Mouse (Mus musculus): ENCODE data around the gene Atg13. TPM values are rescaled to one million over a fixed set of nuclear protein-coding genes. Genes with fewer than 3 reads are reported as not detected.

Atg13 gene
- total and polyA plus RNA-seq, 2 experiments = 10.3 to 33.6 TPM

- H3K27ac ChIP-seq (replicated peaks; ENCODE audit: insufficient read depth, low read depth, low read length) = no peak overlapping the region
Measured at GRCm38 (mm10) chr2:91670038-91670437, 40.3 kb downstream of the Atg13 start.

GRCm38 (mm10) chr2:91669326-91669725, 41.0 kb downstream of the Atg13 start:
- WGBS = 97% methylated on average over 8 of the region's 8 CpGs
- TF ChIP-seq POLR2A (IDR thresholded peaks at IDR 0.05; ENCODE audit: extremely low read depth, insufficient read depth, low read length) = no peak
- no peak for TF ChIP-seq CTCF (IDR thresholded peaks at IDR 0.05; ENCODE audit: low read depth, low read length)

More at GRCm38 (mm10) chr2:91670038-91670437, 40.3 kb downstream of the Atg13 start:
- H3K36me3 ChIP-seq (ENCODE audit: control insufficient read depth, insufficient read depth, low read length) = peaks cover 14% of the 10 kb centered on the region
- 76% methylated on average over 6 of the region's 6 CpGs for WGBS
- H3K9ac ChIP-seq (ENCODE audit: low read depth, low read length) = no peak overlapping the region
- no peak for TF ChIP-seq CTCF (IDR thresholded peaks at IDR 0.05; ENCODE audit: low read depth, low read length)
- no peaks in the 10 kb centered on the region for H3K27me3 ChIP-seq (ENCODE audit: control insufficient read depth, insufficient read depth, low read length)
- no peaks in the 10 kb centered on the region for H3K79me2 ChIP-seq (ENCODE audit: control insufficient read depth, insufficient read depth, low read length)
- H3K4me1 ChIP-seq (ENCODE audit: control insufficient read depth, insufficient read depth, low read length) = no peaks in the 10 kb centered on the region
- H3K4me3 ChIP-seq (ENCODE audit: insufficient read depth, low read depth, low read length) = no peak overlapping the region
- no peak for DNase-seq (ENCODE audit: extremely low read depth, low read depth, low spot score)

GRCm38 (mm10) chr2:91667747-91668146, 42.6 kb downstream of the Atg13 start:
- Histone ChIP-seq H3K36me3 (ENCODE audit: control insufficient read depth, insufficient read depth, low read length) (peaks cover 22% of the 10 kb centered on the region; the same call in 1 of the 2 replicates), H3K79me2 (ENCODE audit: control insufficient read depth, insufficient read depth, low read length) (peaks cover 3% of the 10 kb centered on the region; the same call in 1 of the 2 replicates), H3K4me3 (ENCODE audit: insufficient read depth, low read depth, low read length) (no peak overlapping the region), H3K4me1 (ENCODE audit: control insufficient read depth, insufficient read depth, low read length) (no peaks in the 10 kb centered on the region), H3K9ac (ENCODE audit: low read depth, low read length) (no peak overlapping the region), H3K27me3 (ENCODE audit: control insufficient read depth, insufficient read depth, low read length) (no peaks in the 10 kb centered on the region), H3K27ac (replicated peaks; ENCODE audit: insufficient read depth, low read depth, low read length) (no peak overlapping the region)
- TF ChIP-seq CTCF (IDR thresholded peaks at IDR 0.05; ENCODE audit: low read depth, low read length) = no peak
- no peak for TF ChIP-seq POLR2A (IDR thresholded peaks at IDR 0.05; ENCODE audit: extremely low read depth, insufficient read depth, low read length)
- no peak for DNase-seq (ENCODE audit: extremely low read depth, low read depth, low spot score)
- WGBS = 86% methylated on average over 2 of the region's 2 CpGs

More at GRCm38 (mm10) chr2:91669326-91669725, 41.0 kb downstream of the Atg13 start:
- Histone ChIP-seq H3K27me3 (ENCODE audit: control insufficient read depth, insufficient read depth, low read length) (no peaks in the 10 kb centered on the region), H3K27ac (replicated peaks; ENCODE audit: insufficient read depth, low read depth, low read length) (no peak overlapping the region), H3K79me2 (ENCODE audit: control insufficient read depth, insufficient read depth, low read length) (peaks cover 3% of the 10 kb centered on the region; the same call in 1 of the 2 replicates), H3K36me3 (ENCODE audit: control insufficient read depth, insufficient read depth, low read length) (peaks cover 14% of the 10 kb centered on the region; the same call in 1 of the 2 replicates), H3K9ac (ENCODE audit: low read depth, low read length) (no peak overlapping the region), H3K4me3 (ENCODE audit: insufficient read depth, low read depth, low read length) (no peak overlapping the region), H3K4me1 (ENCODE audit: control insufficient read depth, insufficient read depth, low read length) (no peaks in the 10 kb centered on the region)
- no peak for DNase-seq (ENCODE audit: extremely low read depth, low read depth, low spot score)

GRCm38 (mm10) chr2:91666386-91666910, 43.9 kb downstream of the Atg13 start:
- 81% methylated on average over 6 of the region's 6 CpGs for WGBS

GRCm38 (mm10) chr2:91664780-91665179, 45.6 kb downstream of the Atg13 start:
- H3K4me3 ChIP-seq (ENCODE audit: insufficient read depth, low read depth, low read length) = no peak overlapping the region
- peaks cover 21% of the 10 kb centered on the region; the same call in 1 of the 2 replicates for H3K36me3 ChIP-seq (ENCODE audit: control insufficient read depth, insufficient read depth, low read length)
- peaks cover 3% of the 10 kb centered on the region; the same call in 1 of the 2 replicates for H3K79me2 ChIP-seq (ENCODE audit: control insufficient read depth, insufficient read depth, low read length)
- TF ChIP-seq POLR2A (IDR thresholded peaks at IDR 0.05; ENCODE audit: extremely low read depth, insufficient read depth, low read length) (no peak), CTCF (IDR thresholded peaks at IDR 0.05; ENCODE audit: low read depth, low read length) (no peak)
- no peaks in the 10 kb centered on the region for H3K27me3 ChIP-seq (ENCODE audit: control insufficient read depth, insufficient read depth, low read length)
- H3K9ac ChIP-seq (ENCODE audit: low read depth, low read length) = no peak overlapping the region
- H3K4me1 ChIP-seq (ENCODE audit: control insufficient read depth, insufficient read depth, low read length) = peaks cover 2% of the 10 kb centered on the region; the same call in 1 of the 2 replicates
- no peak for DNase-seq (ENCODE audit: extremely low read depth, low read depth, low spot score)
- H3K27ac ChIP-seq (replicated peaks; ENCODE audit: insufficient read depth, low read depth, low read length) = no peak overlapping the region

More at GRCm38 (mm10) chr2:91666386-91666910, 43.9 kb downstream of the Atg13 start:
- no peaks in the 10 kb centered on the region for H3K27me3 ChIP-seq (ENCODE audit: control insufficient read depth, insufficient read depth, low read length)
- no peak overlapping the region for H3K4me3 ChIP-seq (ENCODE audit: insufficient read depth, low read depth, low read length)
- DNase-seq (ENCODE audit: extremely low read depth, low read depth, low spot score) = no peak
- peaks cover 24% of the 10 kb centered on the region; the same call in 1 of the 2 replicates for H3K36me3 ChIP-seq (ENCODE audit: control insufficient read depth, insufficient read depth, low read length)
- no peak overlapping the region for H3K27ac ChIP-seq (replicated peaks; ENCODE audit: insufficient read depth, low read depth, low read length)
- H3K9ac ChIP-seq (ENCODE audit: low read depth, low read length) = no peak overlapping the region
- H3K79me2 ChIP-seq (ENCODE audit: control insufficient read depth, insufficient read depth, low read length) = peaks cover 3% of the 10 kb centered on the region; the same call in 1 of the 2 replicates
- TF ChIP-seq POLR2A (IDR thresholded peaks at IDR 0.05; ENCODE audit: extremely low read depth, insufficient read depth, low read length) (no peak), CTCF (IDR thresholded peaks at IDR 0.05; ENCODE audit: low read depth, low read length) (no peak)
- no peaks in the 10 kb centered on the region for H3K4me1 ChIP-seq (ENCODE audit: control insufficient read depth, insufficient read depth, low read length)

- no peak overlapping the region for H3K9ac ChIP-seq (ENCODE audit: low read depth, low read length)
- DNase-seq (ENCODE audit: extremely low read depth, low read depth, low spot score) = peak; percentile 78
- H3K4me1 ChIP-seq (ENCODE audit: control insufficient read depth, insufficient read depth, low read length) = peaks cover 2% of the 10 kb centered on the region; the same call in 1 of the 2 replicates
- peaks cover 29% of the 10 kb centered on the region; the same call in 1 of the 2 replicates for H3K36me3 ChIP-seq (ENCODE audit: control insufficient read depth, insufficient read depth, low read length)
- peaks cover 3% of the 10 kb centered on the region for H3K79me2 ChIP-seq (ENCODE audit: control insufficient read depth, insufficient read depth, low read length)
- H3K27ac ChIP-seq (replicated peaks; ENCODE audit: insufficient read depth, low read depth, low read length) = 0 out of 2 replicates have a peak overlapping the region, but pooled peaks have one; percentile 25
- WGBS = 27% methylated on average over 6 of the region's 6 CpGs
- no peak overlapping the region for H3K4me3 ChIP-seq (ENCODE audit: insufficient read depth, low read depth, low read length)
- TF ChIP-seq POLR2A (IDR thresholded peaks at IDR 0.05; ENCODE audit: extremely low read depth, insufficient read depth, low read length) (no peak), CTCF (IDR thresholded peaks at IDR 0.05; ENCODE audit: low read depth, low read length) (no peak; the same call in 1 of the 2 replicates)
- H3K27me3 ChIP-seq (ENCODE audit: control insufficient read depth, insufficient read depth, low read length) = no peaks in the 10 kb centered on the region
Measured at GRCm38 (mm10) chr2:91660981-91661380, 49.4 kb downstream of the Atg13 start.

Data from liver, adult 2 months (tissue).